Mouse (Mus musculus) ZHBTc4 (cell line): ENCODE measurements around the gene Gk5.
A peak's percentile ranks its signal among the peaks of the same experiment; 100 is the strongest.

Source experiments
- DNase-seq: peaks from one replicate; pipeline ENCODE4 v3.0.0-alpha.2; 2011; ENCODE audit warnings: low read depth, low spot score

Gk5 gene

DNA sequence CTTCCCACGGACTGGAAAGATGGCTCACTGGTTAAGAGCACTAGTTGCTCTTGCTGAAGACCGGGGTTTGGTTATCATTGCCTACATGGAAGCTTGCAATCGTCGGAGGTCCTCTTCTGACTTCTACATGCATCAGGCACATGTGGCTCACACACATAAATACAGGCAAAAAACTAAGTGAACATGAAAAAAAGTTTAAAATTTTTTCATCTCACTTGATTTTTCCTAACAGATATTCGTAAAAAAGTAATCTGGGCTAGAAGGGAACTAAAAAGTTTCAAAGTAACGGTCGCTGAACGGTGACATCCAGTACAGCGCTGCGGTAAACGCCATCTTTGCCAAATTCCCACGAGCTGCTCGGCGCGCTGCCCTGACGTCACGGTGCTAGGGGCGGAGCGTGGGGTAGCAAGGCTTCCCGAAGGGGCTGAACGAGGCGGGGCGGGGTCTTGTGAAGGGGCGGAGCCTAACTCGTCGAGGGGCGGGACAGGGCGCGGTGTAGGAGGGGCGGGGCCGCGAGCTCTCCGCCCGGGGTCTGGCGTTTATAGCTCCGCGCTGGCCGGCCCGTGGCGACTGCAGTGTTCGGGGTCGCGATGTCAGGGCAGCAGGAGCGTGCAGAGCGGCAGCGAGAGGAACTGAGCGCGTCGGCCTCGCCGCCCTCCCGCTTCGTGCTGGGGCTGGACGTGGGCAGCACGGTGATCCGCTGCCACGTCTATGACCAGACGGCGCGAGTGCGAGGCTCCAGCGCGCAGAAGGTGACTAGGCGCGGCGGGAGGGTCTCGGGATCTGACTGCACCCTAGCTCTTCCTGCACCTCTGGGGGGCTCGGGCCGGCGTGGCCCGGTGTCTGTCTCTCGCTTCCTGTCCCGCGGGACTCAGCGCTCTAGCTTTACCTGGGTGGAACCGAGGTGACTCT, at the start of gene Gk5:
Gk5 (plus strand) TSS at position 502 of the 912 bp plus-strand sequence.
- peak; percentile 97 for DNase-seq

DNA sequence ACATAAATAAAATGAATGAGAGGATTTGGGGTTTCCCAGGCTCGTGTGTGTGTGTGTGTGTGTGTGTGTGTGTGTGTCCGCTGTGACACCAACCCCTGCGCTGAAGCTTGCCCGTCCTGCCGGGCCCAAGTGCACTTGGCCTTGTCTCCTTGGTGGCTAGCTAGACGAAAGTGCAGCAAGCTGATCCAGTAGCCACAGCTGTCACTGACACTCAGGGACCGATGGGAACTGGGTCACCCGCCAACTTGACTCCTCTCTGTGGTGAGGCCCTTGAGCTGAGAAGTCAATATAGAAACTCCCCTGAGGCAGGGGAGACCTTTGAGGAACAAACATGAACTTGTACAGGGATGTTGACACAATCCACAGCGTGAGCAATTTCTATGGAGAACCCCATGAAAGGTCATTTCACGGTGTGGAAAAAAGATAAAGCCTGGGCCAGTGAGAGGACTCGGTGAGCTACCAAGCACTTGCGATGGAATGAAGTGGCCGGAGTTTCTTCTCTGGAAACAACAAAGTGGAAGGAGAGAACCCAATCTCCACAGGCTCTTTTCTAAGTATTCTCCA, 40.3 kb upstream of the Gk5 start:
- peak; percentile 14 for DNase-seq

DNA sequence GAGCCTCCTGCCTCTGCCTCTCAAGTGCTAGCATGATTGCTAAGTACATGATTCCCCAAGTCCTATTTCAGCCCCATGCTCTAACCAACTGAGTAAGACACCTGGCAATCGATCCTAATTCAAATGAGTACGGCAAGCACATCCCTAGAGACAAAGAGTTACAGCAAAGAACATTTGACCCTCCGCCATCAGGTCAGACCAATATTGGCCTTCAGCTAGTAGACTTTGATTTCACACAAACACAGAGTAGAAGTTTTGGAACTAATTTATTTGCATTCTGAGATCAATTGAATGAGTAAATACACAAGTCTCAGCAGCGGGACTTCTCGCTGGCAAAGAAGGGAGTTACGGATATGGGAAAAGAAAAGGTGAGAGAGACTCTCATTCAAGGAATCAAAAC, 33.9 kb upstream of the Gk5 start:
- no peak for DNase-seq

DNA sequence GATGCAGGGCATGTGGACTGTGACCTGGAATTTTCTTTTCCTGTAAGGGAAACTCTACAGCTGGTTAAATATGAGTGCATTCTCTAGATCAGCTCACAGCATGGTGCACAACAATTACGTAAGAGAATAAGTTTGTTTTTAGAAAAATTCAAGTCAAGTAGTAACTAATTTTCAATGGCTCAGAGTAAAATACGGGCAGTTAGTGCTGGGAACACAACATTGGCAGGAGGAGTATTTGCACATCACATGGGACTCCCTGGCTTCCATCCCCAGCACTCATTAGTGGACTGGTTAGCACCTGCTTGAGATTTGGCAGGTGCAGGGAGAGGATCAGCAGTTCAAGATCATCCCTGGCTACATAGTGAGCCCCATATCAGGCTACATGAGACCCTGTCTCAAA, 31.5 kb upstream of the Gk5 start:
- DNase-seq, result no peak

DNA sequence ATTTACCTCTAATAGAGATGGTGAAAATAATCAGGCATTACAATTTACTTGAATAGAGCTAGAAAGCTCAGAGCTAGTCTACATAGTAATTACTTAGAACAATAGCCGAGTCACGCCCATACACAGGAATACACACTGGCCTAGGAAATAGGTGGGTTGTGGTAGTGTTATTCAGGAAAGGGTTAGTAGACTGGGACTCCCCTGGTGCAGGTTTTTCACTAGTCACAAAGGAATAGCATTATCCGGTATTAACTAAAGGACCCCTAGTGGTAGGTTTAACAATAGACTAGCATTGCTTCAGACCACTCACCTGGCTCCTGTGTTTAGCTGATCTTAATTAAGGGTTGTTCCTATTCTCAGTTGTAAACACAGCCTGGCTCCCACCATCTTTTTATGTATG, 30.7 kb upstream of the Gk5 start:
- peak; percentile 72 for DNase-seq

DNA sequence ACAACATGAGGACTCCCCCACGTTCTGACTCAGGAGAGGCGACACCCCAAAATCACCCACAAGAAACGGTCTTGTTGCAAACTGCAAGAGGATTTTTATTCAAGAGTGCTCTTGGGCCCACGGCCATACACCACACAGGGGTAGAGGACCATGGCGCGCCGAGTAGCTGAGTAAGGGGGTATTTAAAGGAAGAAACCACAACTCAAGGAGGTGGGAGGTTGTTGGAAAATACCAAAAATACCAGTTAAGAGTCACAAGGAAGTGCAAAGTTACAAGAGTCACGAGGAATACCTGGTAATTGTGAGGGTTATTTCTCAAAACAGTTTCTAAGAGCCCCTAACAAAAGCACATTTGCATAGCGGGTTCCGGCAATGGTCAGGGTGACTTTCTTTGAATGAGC, 26.5 kb upstream of the Gk5 start:
- DNase-seq, result peak; percentile 43

DNA sequence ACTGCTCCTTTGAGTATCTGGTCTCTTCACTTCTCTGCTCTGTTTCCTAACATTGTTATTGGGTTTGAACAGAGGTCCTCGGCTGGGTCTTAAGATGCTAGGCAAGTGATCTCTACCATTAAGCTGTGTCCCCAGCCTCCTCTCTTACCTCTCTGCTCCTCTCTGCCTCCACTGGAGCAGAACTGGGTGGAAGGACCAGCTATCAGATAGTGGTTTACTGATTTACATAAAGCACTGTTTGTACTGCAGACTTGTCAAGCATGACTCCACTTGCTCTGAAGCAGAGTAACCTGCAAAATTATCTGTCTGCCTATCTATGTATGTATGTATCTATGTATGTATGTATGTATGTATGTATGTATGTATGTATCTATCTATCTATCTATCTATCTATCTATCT, 25.9 kb upstream of the Gk5 start:
- DNase-seq, result peak; percentile 19

DNA sequence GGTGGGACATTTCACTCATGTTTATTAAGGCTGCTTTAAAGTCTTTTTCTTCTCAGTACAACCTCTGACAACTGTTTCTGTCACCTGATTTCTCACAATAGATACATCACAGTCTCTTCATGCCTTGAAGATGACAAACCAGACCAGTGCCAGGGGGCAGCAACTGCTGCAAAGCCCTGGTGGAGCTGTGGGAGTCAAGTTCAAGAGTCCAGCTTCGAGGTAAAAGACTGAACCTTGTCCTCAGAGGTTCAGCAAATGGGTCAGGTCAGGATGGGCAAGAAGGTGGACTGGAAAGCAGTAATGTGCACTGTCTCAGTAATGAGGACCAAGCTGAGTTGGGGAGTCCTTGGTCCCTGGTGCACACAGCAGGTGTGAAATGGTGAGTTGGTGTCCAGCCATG, 24.8 kb upstream of the Gk5 start:
- DNase-seq, result no peak

DNA sequence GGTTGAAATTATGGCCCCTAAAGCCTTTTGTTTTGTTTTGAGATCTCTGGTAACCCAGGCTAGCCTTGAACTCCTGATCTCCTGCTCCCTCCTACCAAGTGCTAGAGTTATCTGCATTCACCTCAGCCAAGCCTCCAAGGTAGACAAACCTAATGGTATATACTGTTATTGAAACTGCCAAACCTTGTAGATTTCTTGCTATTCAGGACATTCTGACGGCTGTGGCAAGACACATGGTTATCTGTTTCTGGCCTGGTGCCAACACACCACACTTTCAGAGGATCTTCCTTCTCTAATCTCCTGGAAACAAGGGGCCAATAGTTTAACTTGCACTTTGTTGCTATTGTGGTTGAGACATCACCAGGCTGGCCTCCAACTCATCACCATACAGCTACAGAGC, 24.0 kb upstream of the Gk5 start:
- no peak for DNase-seq

DNA sequence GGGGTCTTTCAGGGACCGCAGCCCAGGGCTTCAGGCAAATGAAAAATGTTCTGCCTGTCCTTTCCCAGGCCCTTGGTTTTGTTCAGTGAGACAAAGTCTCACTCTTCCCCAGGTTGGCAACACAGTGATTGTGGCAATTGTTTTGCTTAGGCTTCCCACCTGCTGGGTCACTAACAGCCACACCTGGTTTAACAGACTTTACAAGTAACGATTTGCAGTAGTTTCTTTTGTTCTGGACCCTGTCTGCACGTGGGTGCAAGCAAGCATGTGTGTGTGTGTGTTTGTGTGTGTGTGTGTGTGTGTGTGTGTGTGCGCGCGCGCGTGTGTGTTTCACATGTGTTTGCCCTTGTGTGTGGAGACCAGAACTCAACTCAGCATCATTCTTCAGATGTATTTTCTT, 16.3 kb upstream of the Gk5 start:
- peak; percentile 51 for DNase-seq

DNA sequence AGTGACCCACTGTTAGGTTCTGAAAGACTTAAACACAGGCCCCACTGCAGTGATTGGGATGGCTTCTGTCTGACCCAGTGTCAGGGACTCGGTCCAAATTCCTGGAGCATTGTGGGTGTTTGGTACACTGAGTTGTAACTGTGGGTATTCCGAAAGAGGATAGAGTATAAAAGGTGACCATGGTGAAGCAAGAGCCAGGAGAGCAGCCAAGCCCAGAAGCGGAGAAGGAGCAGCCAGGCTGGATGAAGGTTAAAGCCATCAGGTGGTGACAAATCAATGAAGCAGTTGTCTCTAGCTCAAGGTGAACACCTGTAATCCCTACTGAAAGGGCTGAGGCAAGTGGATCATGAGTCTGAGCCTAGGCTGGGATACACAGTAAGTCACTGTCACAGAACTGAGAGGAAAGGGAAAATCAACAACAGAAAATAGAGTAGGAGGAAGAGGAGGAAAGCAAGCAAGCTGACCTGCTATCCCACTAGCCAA, 6.2 kb upstream of the Gk5 start:
- no peak for DNase-seq

DNA sequence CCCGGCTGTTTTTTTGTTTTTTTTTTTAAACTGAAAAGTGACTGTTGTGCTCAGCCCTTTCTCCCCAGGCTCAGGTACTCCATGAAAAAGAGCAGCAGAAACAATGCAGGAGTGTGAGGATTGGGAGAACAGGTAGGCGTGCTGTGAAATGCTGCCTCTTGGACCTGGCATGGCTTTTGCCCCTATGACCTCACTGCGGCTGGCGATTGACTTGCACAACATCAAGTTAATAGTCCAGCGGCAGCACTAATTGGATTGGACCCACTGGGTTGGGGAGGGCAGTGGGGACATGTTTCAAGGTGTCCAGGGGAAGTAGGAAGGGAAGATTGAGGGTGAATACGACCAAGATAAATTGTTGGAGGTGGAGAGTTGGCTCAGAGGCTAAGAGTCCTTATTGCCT, 2.4 kb upstream of the Gk5 start:
- no peak for DNase-seq

DNA sequence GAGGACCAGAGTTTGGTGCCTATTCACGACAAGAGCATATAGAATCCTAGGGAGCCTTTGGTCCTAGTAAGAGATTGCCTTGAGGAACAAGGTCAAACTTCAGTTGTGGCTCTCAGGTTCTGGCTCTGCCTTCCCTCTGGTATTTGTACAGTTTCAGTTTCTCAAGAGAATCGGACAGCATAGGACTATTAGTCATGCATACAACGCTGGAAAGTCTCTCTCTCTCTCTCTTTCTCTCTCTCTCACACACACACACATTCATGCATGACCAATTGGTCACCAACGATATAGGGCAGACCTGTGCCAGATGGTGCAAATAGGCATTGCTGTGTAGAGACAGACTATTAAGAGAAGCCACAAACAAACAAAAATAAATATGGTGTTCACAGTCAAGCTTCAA, 946 bp upstream of the Gk5 start:
- DNase-seq, result no peak

DNA sequence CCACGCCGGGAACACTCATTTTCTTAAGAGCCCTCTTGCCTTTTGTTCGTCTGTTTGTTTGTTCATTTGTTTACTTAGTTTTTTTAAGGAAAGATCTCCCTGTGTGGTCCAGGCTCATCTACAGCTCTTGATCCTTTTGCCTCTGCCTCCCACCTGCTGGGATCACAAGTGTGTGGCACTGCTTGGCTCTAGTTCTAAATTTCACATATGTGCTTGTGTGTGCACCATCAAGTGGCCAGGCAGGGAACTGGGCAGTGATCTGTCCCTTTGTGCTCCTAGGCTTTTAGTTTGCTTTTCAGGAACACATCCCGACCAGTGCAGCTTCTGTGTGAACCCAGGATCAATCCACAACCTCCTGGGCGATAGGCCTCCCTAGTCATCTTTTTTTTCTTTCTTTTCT, 8.8 kb downstream of the Gk5 start:
- peak; percentile 74 for DNase-seq

DNA sequence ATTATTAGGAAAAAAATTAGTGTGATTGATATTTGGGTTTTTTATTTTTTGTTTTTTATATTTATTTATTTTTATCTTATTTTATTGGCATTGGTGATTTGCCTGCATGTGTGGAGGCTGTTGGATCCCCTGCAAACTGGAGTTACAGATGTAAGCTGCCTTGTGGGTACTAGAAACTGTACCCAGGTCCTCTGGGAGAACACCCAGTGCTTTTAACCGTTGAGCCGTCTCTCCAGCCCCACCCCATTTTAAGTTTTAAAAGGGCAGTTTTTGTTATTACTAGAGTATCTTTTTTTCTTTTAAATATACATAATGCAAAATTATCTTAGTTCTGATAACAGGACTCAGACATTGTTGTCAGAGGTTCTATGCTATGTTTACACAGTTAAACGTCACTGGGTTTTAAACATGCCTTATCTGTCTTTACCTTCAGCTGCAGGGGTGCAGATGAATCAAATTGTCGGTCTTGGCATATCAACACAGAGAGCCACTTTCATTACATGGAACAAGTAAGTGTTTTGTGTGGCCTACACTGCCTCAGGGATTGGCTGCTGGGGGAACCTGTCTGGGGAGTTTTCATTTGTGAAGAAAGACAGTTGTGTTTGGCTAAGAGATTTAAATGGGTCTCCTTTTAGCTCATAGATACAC, 13.9 kb downstream of the Gk5 start:
- DNase-seq, result no peak

DNA sequence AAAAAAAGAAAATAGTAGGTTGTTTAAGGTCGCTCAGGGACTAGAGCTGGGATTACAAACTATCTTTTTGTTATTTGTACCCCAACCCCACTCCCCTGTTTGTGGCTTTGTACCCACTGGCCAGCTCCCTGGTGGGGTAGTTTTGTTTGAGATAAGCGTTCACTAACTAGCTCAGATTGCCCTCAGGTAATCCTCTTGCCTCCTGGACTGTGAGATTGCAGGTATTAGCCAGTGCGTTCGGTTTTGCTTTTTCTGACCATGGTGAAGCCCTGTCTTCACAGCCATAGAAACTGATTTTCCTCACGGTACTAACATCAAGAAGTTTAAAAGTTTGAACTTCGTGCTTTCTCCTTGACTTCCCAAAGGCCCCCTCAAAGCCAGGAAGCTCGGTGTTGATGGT, 15.3 kb downstream of the Gk5 start:
- DNase-seq, result no peak

DNA sequence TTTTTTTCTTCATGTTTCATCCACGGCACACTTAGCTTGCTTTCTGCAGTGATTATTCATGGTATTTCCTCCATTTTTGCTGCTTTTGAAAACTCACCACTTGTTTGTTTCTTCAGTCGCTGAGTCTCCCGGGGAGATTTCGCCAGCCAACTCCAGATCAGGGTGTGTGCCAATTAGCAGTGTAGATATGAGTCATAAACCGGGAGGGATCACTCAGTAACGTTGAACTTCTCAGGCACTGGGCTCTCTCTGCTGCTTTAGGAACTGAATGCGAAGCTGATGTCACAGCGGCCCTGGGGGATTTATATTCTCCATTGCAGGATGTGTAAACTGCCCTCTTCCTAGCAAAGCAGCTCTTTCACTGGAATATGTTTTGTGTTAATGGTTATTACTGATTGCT, 15.8 kb downstream of the Gk5 start:
- no peak for DNase-seq

DNA sequence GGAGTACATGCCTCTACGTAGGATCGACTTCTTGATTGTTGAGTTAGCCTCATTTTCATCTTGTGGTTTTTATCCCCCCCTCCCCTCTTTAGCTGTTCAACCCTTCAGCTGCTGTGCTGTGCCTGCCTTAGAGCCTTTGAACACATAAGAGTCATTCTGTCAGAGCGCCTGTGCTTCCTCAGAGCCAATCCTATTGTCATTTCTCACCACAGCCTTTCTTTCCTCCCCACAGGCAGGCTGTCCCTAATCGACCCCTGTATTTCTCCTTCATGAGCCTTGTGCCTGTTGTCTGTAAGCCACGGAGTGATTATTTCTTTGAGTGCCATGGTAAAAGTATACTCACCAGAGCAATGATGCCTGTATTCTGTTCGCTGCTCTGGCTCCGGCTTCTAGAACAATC, 16.3 kb downstream of the Gk5 start:
- DNase-seq, result no peak

DNA sequence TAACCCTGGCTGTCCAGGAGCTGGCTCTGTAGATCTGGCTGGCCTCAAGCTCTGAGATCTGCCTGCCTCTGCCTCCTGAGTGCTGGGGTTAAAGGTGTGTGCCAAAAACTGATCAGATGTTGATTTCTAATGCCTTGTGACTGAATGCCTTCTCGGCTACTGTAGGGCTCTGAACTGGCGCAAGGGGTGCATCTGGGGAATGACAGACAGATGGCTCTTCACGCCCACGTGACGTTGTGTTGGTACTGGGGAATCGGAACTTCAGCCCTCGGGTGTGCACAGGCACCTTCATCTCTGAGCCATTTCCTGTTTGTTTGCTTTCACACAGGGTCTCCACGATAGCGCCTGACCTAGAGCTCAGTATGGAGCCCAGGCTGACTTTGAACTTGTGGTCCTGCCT, 19.8 kb downstream of the Gk5 start:
- DNase-seq, result peak; percentile 60

DNA sequence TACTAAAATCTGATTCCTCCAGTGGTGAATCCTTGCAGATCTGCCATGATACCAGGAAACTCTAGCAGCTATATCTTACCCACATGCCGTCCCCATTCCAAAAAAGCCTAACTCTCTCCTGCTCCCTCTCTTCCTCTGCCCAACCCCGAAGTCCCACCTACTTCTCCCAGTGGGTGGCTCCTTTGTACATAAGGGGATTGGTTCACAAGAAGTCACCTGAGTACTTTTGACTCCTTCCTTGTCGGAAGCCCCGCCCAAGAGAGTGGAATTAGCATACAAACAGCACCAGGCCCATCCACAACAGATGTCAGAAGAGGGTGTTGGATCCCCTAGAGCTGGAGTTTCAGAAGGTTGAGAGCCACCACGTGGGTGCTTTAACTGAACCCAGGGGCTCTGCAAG, 20.7 kb downstream of the Gk5 start:
- peak; percentile 97 for DNase-seq

DNA sequence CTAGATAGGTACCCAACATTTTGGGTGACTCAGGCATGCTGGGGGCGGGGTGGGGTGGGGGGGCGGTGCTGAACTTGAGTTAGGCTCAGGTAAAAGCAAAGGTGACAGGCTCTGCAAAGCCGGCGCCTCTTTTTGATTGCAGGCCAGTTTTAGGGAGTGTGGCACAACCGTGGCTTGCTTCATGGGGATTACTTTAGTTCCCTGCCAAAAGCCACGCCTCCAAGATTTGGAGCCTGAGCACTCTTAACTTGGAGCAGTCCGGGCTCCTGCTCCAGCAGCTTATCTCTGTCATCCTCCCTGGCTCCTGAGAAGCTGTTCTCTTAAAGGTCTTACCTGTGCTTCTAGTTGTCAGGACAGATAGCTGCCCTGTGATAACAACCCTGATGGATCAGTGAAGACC, 21.8 kb downstream of the Gk5 start:
- DNase-seq, result peak; percentile 29

DNA sequence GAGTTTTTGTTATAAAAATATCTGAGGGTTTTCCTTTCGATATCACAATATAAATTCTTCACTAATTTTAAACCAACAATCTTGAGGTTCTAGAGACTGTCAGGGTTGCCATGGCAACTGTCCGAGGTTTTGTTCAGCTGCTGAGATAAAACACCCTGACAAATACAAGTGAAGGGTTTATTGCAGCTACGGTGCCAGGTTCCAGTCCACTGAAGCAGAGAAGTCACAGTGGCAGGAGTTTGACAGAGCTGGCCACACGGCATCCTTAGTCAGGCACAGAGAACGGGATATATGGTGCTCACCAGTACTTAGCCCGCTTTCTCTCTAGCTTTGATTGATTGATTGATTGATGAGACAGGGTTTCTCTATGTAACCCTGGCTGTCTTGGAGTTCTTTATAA, 23.3 kb downstream of the Gk5 start:
- DNase-seq, result no peak

DNA sequence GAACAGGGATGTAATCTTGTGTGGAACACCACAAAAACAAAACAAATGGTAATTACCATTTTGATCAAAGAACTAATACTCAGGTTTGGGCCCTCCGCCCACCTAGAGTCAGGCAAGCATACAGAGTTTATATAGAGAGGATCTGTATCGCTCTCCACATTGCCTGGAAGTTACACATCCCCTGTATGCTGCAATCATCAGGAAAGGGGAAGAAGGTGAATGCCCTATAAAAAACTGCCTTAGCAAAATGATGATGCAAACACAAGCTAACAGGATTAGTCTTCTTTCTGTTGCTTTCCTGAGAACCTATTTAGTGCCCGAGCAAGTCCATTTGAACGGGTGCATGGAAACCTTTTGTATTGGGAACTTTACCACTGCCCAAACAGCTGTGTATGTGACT, 24.5 kb downstream of the Gk5 start:
- DNase-seq, result no peak
